Mouse (Mus musculus) limb, embryonic 11.5 days (tissue): ENCODE results near the gene Hook2. TPM values are rescaled to one million over a fixed set of nuclear protein-coding genes. Genes with fewer than 3 reads are reported as not detected.
A peak's percentile ranks its signal among the peaks of the same experiment; 100 is the strongest.

Experiments used
- ATAC-seq: fragments of 200-750 bp; cut with Nextera tagmentation; 2 replicates; pipeline ENCODE4 v1.8.0; 2017; ENCODE audit warnings: low read depth; ENCODE audit not compliant: insufficient number of reproducible peaks, low FRiP score, low TSS enrichment
- DNase-seq: peaks from one replicate; pipeline ENCODE4 v3.0.0-alpha.2; 2015; ENCODE audit warnings: low spot score
- H3K27ac ChIP-seq: fragments of 300-500 bp; sonication (generic); replicated peaks from 2 replicates; pipeline ENCODE4 v1.5.1; 2014; ENCODE audit warnings: low read depth, mild to moderate bottlenecking, low read length
- H3K27me3 ChIP-seq: fragments of 300-500 bp; sonication (generic); 2 replicates; pipeline ENCODE4 v1.6.1; 2014; ENCODE audit warnings: mild to moderate bottlenecking, low read length, mixed read lengths; ENCODE audit not compliant: control insufficient read depth, insufficient read depth
- H3K36me3 ChIP-seq: fragments of 300-500 bp; sonication (generic); 2 replicates; pipeline ENCODE4 v1.6.1; 2014; ENCODE audit warnings: mild to moderate bottlenecking, low read length, moderate library complexity, mixed read lengths; ENCODE audit not compliant: control insufficient read depth, insufficient read depth
- H3K4me1 ChIP-seq: fragments of 300-500 bp; sonication (generic); 2 replicates; pipeline ENCODE4 v1.6.1; 2014; ENCODE audit warnings: low read length, mixed read lengths; ENCODE audit not compliant: control insufficient read depth, insufficient read depth
- H3K4me2 ChIP-seq: fragments of 300-500 bp; sonication (generic); 2 replicates; pipeline ENCODE4 v1.6.1; 2014; ENCODE audit warnings: low read depth, mild to moderate bottlenecking, moderate library complexity; ENCODE audit not compliant: severe bottlenecking
- H3K4me3 ChIP-seq: fragments of 300-500 bp; sonication (generic); 2 replicates; pipeline ENCODE4 v1.5.1; 2014; ENCODE audit warnings: low read depth, low read length
- H3K9ac ChIP-seq: fragments of 300-500 bp; sonication (generic); 2 replicates; pipeline ENCODE4 v1.6.1; 2014; ENCODE audit warnings: mild to moderate bottlenecking, low read length
- H3K9me3 ChIP-seq: fragments of 300-500 bp; sonication (generic); 2 replicates; pipeline ENCODE4 v1.6.1; 2016; ENCODE audit warnings: low read length; ENCODE audit not compliant: control insufficient read depth
- WGBS: fragments of 180-500 bp; shearing (Covaris S2); extraction: QIAGEN DNeasy Blood & Tissue Kit; methylation state at CpG from one replicate; pipeline ENCODE4 v1.1.7; 2014; 5-methylcytosine and 5-hydroxymethylcytosine counted together
- polyA plus RNA-seq: library from polyadenylated mRNA; unstranded; fragments of >200 nt; fragmentation: Nextera tagmentation; extraction: Ambion mirVana; gene quantifications from 2 replicates; pipeline ENCODE4 v1.2.1, GENCODE M21; 2014

Gene Hook2
- polyA plus RNA-seq, 1 experiment from 2014 or later, result 15.2 TPM

DNA sequence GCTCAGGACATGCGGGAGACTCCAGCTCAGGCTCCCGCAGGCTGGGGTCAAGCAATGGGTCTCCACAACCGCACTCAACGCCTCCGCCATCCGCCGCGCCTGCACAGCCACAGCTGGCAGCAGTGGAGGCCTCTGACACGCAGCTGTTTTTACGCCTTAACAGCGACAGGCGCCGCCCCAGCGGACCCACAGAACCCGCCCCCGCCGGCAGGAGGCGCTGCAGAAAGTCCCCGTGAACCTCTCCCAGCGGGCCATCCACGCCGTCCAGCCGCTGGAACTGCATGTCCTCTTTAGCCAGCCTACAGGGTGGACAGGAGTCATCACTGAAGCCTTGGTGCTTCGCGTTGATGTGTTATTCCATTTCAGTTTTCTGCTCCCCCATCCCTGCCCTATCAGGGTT lies 17.3 kb downstream of the Hook2 start:
- ATAC-seq, result no peak
- 13% methylated on average over 25 of the region's 25 CpGs for WGBS
- H3K4me1 ChIP-seq, result no peaks in the 10 kb centered on the region
- H3K27me3 ChIP-seq, result peaks cover 21% of the 10 kb centered on the region
- H3K36me3 ChIP-seq, result no peaks in the 10 kb centered on the region
- peak; percentile 64 for DNase-seq
- H3K4me3 ChIP-seq, result no peak overlapping the region
- no peaks in the 10 kb centered on the region for H3K9me3 ChIP-seq
- H3K27ac ChIP-seq, result no peak overlapping the region
- H3K9ac ChIP-seq, result no peak overlapping the region
- H3K4me2 ChIP-seq, result no peak overlapping the region

DNA sequence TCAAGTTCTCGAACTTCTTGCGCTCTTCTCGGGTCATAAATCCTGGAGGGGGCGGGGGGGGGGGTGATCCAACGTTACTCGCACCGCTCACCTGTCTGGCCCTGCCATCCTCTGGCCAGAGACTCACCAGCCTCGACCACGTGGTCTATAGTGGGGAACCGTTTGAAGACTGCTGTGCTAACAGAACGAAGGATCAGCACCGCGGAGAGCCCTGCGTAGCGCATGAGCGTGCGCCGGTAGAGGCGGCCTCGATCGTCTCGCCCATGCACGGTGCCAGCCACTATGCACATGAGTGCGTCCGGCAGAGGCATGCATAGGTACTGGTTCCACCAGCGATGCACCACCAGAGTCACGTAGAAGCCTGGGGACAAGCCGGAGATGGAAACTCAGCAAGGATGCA lies 20.8 kb downstream of the Hook2 start:
- DNase-seq (no peak), ATAC-seq (no peak)
- 15% methylated on average over 28 of the region's 28 CpGs for WGBS
- H3K36me3 ChIP-seq, result no peaks in the 10 kb centered on the region
- H3K9me3 ChIP-seq, result no peaks in the 10 kb centered on the region
- H3K9ac ChIP-seq, result no peak overlapping the region
- 0 out of 2 replicates have a peak, but pooled peaks cover 3% of the 10 kb centered on the region for H3K4me1 ChIP-seq
- H3K4me2 ChIP-seq, result no peak overlapping the region
- no peak overlapping the region for H3K27ac ChIP-seq
- H3K27me3 ChIP-seq, result peaks cover 35% of the 10 kb centered on the region
- H3K4me3 ChIP-seq, result no peak overlapping the region

DNA sequence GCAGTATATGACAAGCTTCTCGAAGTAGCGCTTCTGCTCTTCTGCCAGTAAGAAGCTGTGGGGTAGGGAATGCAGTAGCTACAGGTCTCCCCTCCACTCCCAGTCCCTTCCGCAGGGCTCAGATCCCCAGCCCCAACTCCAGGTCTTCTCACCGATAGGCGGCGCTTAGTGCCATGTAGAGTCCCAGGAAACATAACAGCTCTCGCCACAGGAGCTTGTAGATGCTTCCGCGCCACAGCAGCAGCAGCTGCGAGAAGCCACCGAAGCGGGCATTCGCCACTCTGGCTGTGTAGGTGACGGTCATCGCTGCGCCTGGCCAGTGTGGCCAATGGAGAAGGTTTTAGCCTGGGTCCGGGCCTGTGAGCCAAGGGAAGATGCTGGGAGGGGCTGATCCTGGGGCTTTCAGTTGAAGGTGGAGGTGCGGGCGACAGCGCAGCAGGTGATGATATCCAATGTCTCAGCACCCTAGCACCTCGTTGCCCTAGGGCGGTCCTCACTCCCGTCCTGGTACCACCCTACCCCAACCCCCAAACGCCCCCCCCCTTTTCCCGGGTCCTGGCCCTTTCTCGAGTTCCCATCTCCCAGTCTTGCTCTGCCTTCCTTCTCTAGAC lies 22.9 kb downstream of the Hook2 start:
- Histone ChIP-seq H3K4me3 (peak overlapping the region; percentile 24), H3K4me1 (0 out of 2 replicates have a peak, but pooled peaks cover 3% of the 10 kb centered on the region), H3K9ac (peak overlapping the region; percentile 47), H3K4me2 (peak overlapping the region; percentile 37), H3K36me3 (peaks cover 5% of the 10 kb centered on the region), H3K27me3 (peaks cover 35% of the 10 kb centered on the region), H3K9me3 (no peaks in the 10 kb centered on the region), H3K27ac (no peak overlapping the region)
- no peak for ATAC-seq
- 5% methylated on average over 25 of the region's 26 CpGs for WGBS
- peak; percentile 81 for DNase-seq

DNA sequence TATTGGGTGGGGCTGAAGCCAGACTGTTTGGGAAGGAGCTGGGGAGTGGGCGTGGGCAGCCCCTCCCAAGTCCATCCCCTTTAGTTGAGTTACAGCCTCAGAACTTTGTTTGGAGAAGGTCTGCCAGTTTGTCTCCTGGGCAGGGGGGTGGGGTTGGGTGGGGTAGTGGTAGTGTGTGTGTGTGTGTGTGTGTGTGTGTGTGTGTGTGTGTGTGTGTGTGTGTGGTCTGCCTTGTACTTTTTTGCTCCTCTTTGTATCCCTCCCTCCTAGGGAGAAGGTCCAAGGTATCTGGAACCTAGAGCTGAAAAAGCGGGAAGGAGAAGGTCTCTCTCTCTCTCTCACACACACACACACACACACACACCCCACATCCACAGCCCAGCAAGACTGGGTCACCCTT lies 24.0 kb downstream of the Hook2 start, which contains the start of gene Best2:
Best2 (minus strand) TSS at position 101 of the 400 bp plus-strand sequence.
- ATAC-seq, result no peak
- 0 out of 2 replicates have a peak, but pooled peaks cover 3% of the 10 kb centered on the region for H3K4me1 ChIP-seq
- peaks cover 33% of the 10 kb centered on the region for H3K27me3 ChIP-seq
- peaks cover 11% of the 10 kb centered on the region for H3K36me3 ChIP-seq
- peak within 1 kb of the TSS; percentile 47 for H3K9ac ChIP-seq
- WGBS, result 37% methylated on average over 2 of the region's 2 CpGs
- no peak for DNase-seq
- peak within 1 kb of the TSS; percentile 37 for H3K4me2 ChIP-seq
- H3K9me3 ChIP-seq, result no peaks in the 10 kb centered on the region
- no peak within 1 kb of the TSS for H3K27ac ChIP-seq
- peak within 1 kb of the TSS; percentile 24 for H3K4me3 ChIP-seq

DNA sequence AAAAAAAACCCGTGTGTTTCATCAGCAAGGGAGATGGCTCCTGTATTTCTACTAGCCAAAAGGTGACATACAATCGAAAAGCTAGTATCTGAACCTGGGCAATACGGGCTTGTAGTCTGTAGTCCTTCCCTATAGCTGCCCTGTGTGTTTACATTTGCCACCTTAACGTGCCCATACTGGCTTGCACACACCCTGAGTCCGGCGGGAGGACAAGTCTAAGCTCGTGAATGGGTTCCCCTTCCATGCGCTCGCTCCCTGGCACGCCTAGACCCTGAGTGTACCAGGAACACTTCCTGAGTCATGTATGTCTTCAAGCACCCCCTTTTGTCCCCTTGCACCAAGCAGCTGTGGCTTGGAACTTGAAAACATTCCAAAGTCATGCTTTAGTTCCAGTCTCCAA lies 26.3 kb downstream of the Hook2 start:
- H3K27me3 ChIP-seq, result peaks cover 19% of the 10 kb centered on the region
- no peak overlapping the region for H3K4me3 ChIP-seq
- peaks cover 13% of the 10 kb centered on the region for H3K36me3 ChIP-seq
- DNase-seq (no peak), ATAC-seq (no peak)
- H3K9ac ChIP-seq, result no peak overlapping the region
- H3K4me2 ChIP-seq, result no peak overlapping the region
- H3K4me1 ChIP-seq, result 0 out of 2 replicates have a peak, but pooled peaks cover 3% of the 10 kb centered on the region
- no peak overlapping the region for H3K27ac ChIP-seq
- 71% methylated on average over 10 of the region's 10 CpGs for WGBS
- no peaks in the 10 kb centered on the region for H3K9me3 ChIP-seq

DNA sequence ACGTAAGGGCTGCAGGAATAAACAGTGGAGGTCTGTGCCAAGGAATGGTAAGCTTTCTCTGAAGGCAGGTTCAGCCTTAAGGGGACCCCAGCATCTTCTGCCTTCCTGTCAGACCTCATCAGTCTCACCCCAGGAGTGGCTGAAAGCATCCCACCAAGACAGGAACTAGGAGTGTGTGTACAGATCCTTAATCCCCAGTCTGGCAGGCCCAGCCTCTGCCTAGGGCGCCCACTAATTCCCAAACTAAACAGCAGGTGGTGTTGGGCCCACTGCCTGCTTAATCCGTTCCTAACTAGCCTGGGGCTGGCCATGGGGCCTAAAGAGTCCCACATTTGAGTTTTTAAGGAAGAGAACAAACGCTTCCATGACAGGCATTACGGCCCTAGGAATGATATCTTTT lies 26.8 kb downstream of the Hook2 start:
- H3K4me2 ChIP-seq, result no peak overlapping the region
- ATAC-seq, result no peak
- no peak overlapping the region for H3K4me3 ChIP-seq
- H3K4me1 ChIP-seq, result 0 out of 2 replicates have a peak, but pooled peaks cover 3% of the 10 kb centered on the region
- no peaks in the 10 kb centered on the region for H3K9me3 ChIP-seq
- H3K36me3 ChIP-seq, result peaks cover 15% of the 10 kb centered on the region
- H3K27me3 ChIP-seq, result peaks cover 17% of the 10 kb centered on the region
- WGBS, result 51% methylated on average over 5 of the region's 5 CpGs
- no peak overlapping the region for H3K9ac ChIP-seq
- no peak for DNase-seq
- H3K27ac ChIP-seq, result no peak overlapping the region

DNA sequence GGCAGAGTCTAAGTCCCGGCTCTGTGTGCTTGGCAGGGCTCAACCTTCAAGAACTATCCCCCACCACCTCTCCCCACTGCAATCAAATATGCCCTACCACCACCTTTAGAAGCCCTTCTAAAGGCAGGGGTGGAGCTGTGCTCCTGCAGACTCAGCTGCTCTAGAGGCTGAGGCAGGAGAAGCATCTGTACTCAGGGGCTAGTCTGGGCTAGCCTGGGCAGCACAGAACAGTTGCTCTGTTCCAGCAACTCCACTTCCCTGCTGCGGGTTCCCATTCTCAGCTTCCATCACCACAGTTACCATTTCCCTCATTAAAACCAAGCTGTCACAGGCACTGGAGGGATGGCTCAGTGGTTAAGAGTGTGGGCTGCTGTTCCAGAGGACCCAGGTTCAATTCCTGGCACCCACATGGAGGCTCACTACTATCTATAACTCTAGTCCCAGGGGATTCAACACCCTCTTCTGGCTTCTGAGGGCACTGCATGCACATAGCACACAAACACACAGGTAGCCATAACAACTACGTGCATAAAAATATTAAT lies 31.2 kb downstream of the Hook2 start:
- no peak for ATAC-seq
- H3K27me3 ChIP-seq, result no peaks in the 10 kb centered on the region
- no peak overlapping the region for H3K9ac ChIP-seq
- H3K9me3 ChIP-seq, result no peaks in the 10 kb centered on the region
- no peak overlapping the region for H3K4me2 ChIP-seq
- no peak for DNase-seq
- H3K4me1 ChIP-seq, result peaks cover 5% of the 10 kb centered on the region; the same call in 1 of the 2 replicates
- H3K4me3 ChIP-seq, result no peak overlapping the region
- peaks cover 20% of the 10 kb centered on the region for H3K36me3 ChIP-seq
- 92% methylated on average over 3 of the region's 3 CpGs for WGBS
- H3K27ac ChIP-seq, result no peak overlapping the region

DNA sequence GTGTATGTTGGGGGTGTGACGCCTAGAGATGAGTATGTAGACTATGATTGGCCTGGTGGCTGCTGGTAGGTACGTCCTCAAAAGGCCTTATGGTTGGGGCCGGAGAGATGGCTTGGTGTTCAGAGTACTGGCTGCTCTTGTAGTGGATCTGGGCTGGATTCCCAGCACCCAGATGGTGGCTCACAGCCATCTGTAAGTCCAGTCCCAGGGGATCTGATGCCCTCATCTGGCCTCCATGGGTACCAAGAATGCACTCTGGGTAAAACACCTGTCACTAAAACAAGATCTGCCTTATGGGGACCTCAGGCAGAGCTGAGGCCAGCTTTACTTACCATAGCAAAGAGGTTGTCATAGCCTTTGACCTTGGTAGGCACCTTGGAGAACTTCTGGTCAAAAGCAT lies 33.4 kb downstream of the Hook2 start:
- H3K9ac ChIP-seq, result no peak overlapping the region
- H3K27me3 ChIP-seq, result no peaks in the 10 kb centered on the region
- WGBS, result 95% methylated on average over 3 of the region's 3 CpGs
- DNase-seq (no peak), ATAC-seq (no peak)
- H3K4me3 ChIP-seq, result peak overlapping the region; percentile 70; the same call in 1 of the 2 replicates
- H3K4me2 ChIP-seq, result peak overlapping the region; percentile 81; the same call in 1 of the 2 replicates
- no peak overlapping the region for H3K27ac ChIP-seq
- no peaks in the 10 kb centered on the region for H3K9me3 ChIP-seq
- H3K36me3 ChIP-seq, result peaks cover 12% of the 10 kb centered on the region
- peaks cover 11% of the 10 kb centered on the region; the same call in 1 of the 2 replicates for H3K4me1 ChIP-seq
